Mouse (Mus musculus): ENCODE data around the gene Tbl2. TPM values are rescaled to one million over a fixed set of nuclear protein-coding genes. Genes with fewer than 3 reads are reported as not detected.

Gene Tbl2
- polyA plus RNA-seq, 1 experiment, result 24.9 TPM

- Histone ChIP-seq H3K4me3 (ENCODE audit: insufficient read depth, low read length) (no peak overlapping the region), H3K4me1 (ENCODE audit: control insufficient read depth, insufficient read depth, low read length) (no peaks in the 10 kb centered on the region; the same call in 1 of the 2 replicates), H3K27ac (ENCODE audit: insufficient read depth, low read length) (no peak overlapping the region)
- no peak for TF ChIP-seq CTCF (IDR thresholded peaks at IDR 0.05; ENCODE audit: borderline replicate concordance, insufficient read depth, low read length)
- no peak for TF ChIP-seq POLR2A (IDR thresholded peaks at IDR 0.05; ENCODE audit: low read depth, low read length)
Measured at GRCm38 (mm10) chr5:135191620-135192019, 42.2 kb downstream of the Tbl2 start.

- no peak overlapping the region for H3K4me3 ChIP-seq (ENCODE audit: insufficient read depth, low read length)
- no peak overlapping the region; the same call in 1 of the 2 replicates for H3K27ac ChIP-seq (ENCODE audit: insufficient read depth, low read length)
- TF ChIP-seq POLR2A (IDR thresholded peaks at IDR 0.05; ENCODE audit: low read depth, low read length), result no peak
- TF ChIP-seq CTCF (IDR thresholded peaks at IDR 0.05; ENCODE audit: borderline replicate concordance, insufficient read depth, low read length), result no peak
- H3K4me1 ChIP-seq (ENCODE audit: control insufficient read depth, insufficient read depth, low read length), result no peaks in the 10 kb centered on the region; the same call in 1 of the 2 replicates
Measured at GRCm38 (mm10) chr5:135192431-135192830, 43.0 kb downstream of the Tbl2 start.

- no peak for TF ChIP-seq POLR2A (IDR thresholded peaks at IDR 0.05; ENCODE audit: low read depth, low read length)
Measured at GRCm38 (mm10) chr5:135196367-135196766, 46.9 kb downstream of the Tbl2 start.

DNA sequence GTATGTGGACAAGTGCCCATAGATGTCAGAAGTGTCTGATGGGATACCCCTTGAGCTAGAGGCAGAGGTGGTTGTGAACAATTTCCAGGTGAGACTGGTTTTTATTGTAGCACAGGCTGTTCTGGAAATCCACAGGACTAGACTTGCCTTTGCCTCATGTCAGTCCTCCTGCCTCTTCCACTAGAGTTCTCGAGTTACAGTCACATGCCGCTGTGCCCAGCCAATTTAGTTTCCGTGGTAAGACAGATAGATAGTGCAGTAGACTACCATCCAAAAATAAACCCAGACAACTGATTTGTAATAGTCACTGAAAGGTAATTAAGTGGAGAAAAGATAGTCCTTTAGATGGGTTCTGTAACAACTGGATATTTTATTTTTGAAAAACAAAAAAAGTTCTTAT lies 53.3 kb downstream of the Tbl2 start:
- TF ChIP-seq POLR2A (IDR thresholded peaks at IDR 0.05; ENCODE audit: low read depth, low read length), result no peak
- TF ChIP-seq CTCF (IDR thresholded peaks at IDR 0.05; ENCODE audit: borderline replicate concordance, insufficient read depth, low read length), result no peak
- Histone ChIP-seq H3K27ac (ENCODE audit: insufficient read depth, low read length) (no peak overlapping the region), H3K4me3 (ENCODE audit: insufficient read depth, low read length) (no peak overlapping the region), H3K4me1 (ENCODE audit: control insufficient read depth, insufficient read depth, low read length) (no peaks in the 10 kb centered on the region)

More at GRCm38 (mm10) chr5:135196367-135196766, 46.9 kb downstream of the Tbl2 start:
- H3K27ac ChIP-seq (ENCODE audit: insufficient read depth, low read length), result no peak overlapping the region
- H3K4me3 ChIP-seq (ENCODE audit: insufficient read depth, low read length), result no peak overlapping the region
- H3K4me1 ChIP-seq (ENCODE audit: control insufficient read depth, insufficient read depth, low read length), result no peaks in the 10 kb centered on the region; the same call in 1 of the 2 replicates

DNA sequence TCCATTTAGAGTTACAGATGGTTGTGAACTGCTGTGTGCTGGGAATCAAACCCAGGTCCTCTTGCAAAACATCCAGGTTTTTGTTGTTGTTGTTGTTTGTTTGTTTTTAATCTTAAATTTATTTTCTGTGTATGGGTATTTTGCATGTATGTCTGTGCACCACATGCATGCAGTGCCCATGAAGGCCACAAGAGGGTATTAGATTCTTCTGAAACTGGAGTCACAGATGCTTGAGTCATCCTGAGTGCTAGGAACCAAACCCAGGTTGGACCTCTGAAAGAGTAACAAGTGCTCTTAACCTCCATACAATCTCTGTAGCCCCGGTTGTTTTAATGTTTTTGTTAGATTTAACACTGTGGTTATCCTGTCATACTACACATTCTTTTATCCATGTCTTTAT lies 58.7 kb downstream of the Tbl2 start:
- no peak for TF ChIP-seq CTCF (IDR thresholded peaks at IDR 0.05; ENCODE audit: borderline replicate concordance, insufficient read depth, low read length)
- no peak for TF ChIP-seq POLR2A (IDR thresholded peaks at IDR 0.05; ENCODE audit: low read depth, low read length)
- Histone ChIP-seq H3K4me1 (ENCODE audit: control insufficient read depth, insufficient read depth, low read length) (no peaks in the 10 kb centered on the region), H3K27ac (ENCODE audit: insufficient read depth, low read length) (no peak overlapping the region), H3K4me3 (ENCODE audit: insufficient read depth, low read length) (no peak overlapping the region)

Other genes starting within 250 kb of the Tbl2 start
- not detected in 2 replicates for gene Tmem270, start 242.9 kb upstream of the Tbl2 start, polyA plus RNA-seq (2011; ENCODE audit: insufficient read length, low read depth, missing spikeins)
- not detected in 2 replicates for gene Cldn13, start 234.1 kb upstream of the Tbl2 start, polyA plus RNA-seq (2011; ENCODE audit: insufficient read length, low read depth, missing spikeins)
- 4.1 and 4.2 TPM in 2 replicates for gene Mettl27, start 217.3 kb upstream of the Tbl2 start, polyA plus RNA-seq (2011; ENCODE audit: insufficient read length, low read depth, missing spikeins)
- gene Cldn4, start 202.7 kb upstream of the Tbl2 start, polyA plus RNA-seq (2011; ENCODE audit: insufficient read length, low read depth, missing spikeins), result not detected in 2 replicates
- gene Cldn3, start 163.4 kb upstream of the Tbl2 start, polyA plus RNA-seq (2011; ENCODE audit: insufficient read length, low read depth, missing spikeins), result not detected in 2 replicates
- gene Abhd11, start 140.5 kb upstream of the Tbl2 start, polyA plus RNA-seq (2011; ENCODE audit: insufficient read length, low read depth, missing spikeins), result 19.1 and 20.7 TPM in 2 replicates
- 6.9 and 10.2 TPM in 2 replicates for gene Stx1a, start 126.2 kb upstream of the Tbl2 start, polyA plus RNA-seq (2011; ENCODE audit: insufficient read length, low read depth, missing spikeins)
- 15.2 and 18.1 TPM in 2 replicates for gene Dnajc30, start 85.5 kb upstream of the Tbl2 start, polyA plus RNA-seq (2011; ENCODE audit: insufficient read length, low read depth, missing spikeins)
- 38.0 and 49.6 TPM in 2 replicates for gene Bud23, start 84.7 kb upstream of the Tbl2 start, polyA plus RNA-seq (2011; ENCODE audit: insufficient read length, low read depth, missing spikeins)
- 3.0 and 4.0 TPM in 2 replicates for gene Vps37d, start 71.4 kb upstream of the Tbl2 start, polyA plus RNA-seq (2011; ENCODE audit: insufficient read length, low read depth, missing spikeins)
- gene Mlxipl, start 59.8 kb upstream of the Tbl2 start, polyA plus RNA-seq (2011; ENCODE audit: insufficient read length, low read depth, missing spikeins), result not detected in 2 replicates
- 31.0 and 41.7 TPM in 2 replicates for gene Bcl7b, start 18.6 kb downstream of the Tbl2 start, polyA plus RNA-seq (2011; ENCODE audit: insufficient read length, low read depth, missing spikeins)
- 73.5 and 84.1 TPM in 2 replicates for gene Baz1b, start 37.6 kb downstream of the Tbl2 start, polyA plus RNA-seq (2011; ENCODE audit: insufficient read length, low read depth, missing spikeins)
- not detected in 2 replicates for gene Fzd9, start 101.6 kb downstream of the Tbl2 start, polyA plus RNA-seq (2011; ENCODE audit: insufficient read length, low read depth, missing spikeins)
- not detected in 2 replicates for gene Fkbp6, start 200.4 kb downstream of the Tbl2 start, polyA plus RNA-seq (2011; ENCODE audit: insufficient read length, low read depth, missing spikeins)
- gene Trim50, start 203.6 kb downstream of the Tbl2 start, polyA plus RNA-seq (2011; ENCODE audit: insufficient read length, low read depth, missing spikeins), result not detected in 2 replicates
- gene Nsun5, start 220.3 kb downstream of the Tbl2 start, polyA plus RNA-seq (2011; ENCODE audit: insufficient read length, low read depth, missing spikeins), result 9.6 and 14.0 TPM in 2 replicates
- gene Pom121, start 244.9 kb downstream of the Tbl2 start, polyA plus RNA-seq (2011; ENCODE audit: insufficient read length, low read depth, missing spikeins), result 22.3 and 24.4 TPM in 2 replicates

Data from embryonic fibroblast, embryonic 13.5 days (primary cell).